8 mouse cellular contexts compared by ENCODE assay signal in genomic region chr2:118659077-118659476, GRCm38 (mm10). TPM values are rescaled to one million over a fixed set of nuclear protein-coding genes. Genes with fewer than 3 reads are reported as not detected.
DNase-seq lines count a peak whose midpoint lies in the region; ATAC-seq and TF ChIP-seq lines count a peak whose summit lies in the region.

No protein-coding gene starts in this region.

- no peak overlapping the region for H3K9ac ChIP-seq in midbrain, embryonic 13.5 days (replicated peaks)
- H3K9ac ChIP-seq in embryonic facial prominence, embryonic 15.5 days, result no peak overlapping the region
- no peak overlapping the region for H3K9ac ChIP-seq in midbrain, embryonic 14.5 days (replicated peaks; ENCODE audit: low read length)

- H3K79me2 ChIP-seq in myocyte (ENCODE audit: control insufficient read depth, insufficient read depth), result no peaks in the 10 kb centered on the region

- no peak for ATAC-seq in midbrain, embryonic 13.5 days
- no peak for ATAC-seq in embryonic facial prominence, embryonic 15.5 days (ENCODE audit: insufficient number of reproducible peaks, low FRiP score, low TSS enrichment, low read depth)
- no peak for ATAC-seq in midbrain, embryonic 14.5 days (ENCODE audit: low FRiP score, low TSS enrichment)

- no peaks in the 10 kb centered on the region for H3K36me3 ChIP-seq in midbrain, embryonic 10.5 days
- H3K36me3 ChIP-seq in midbrain, embryonic 13.5 days, result no peaks in the 10 kb centered on the region
- no peaks in the 10 kb centered on the region for H3K36me3 ChIP-seq in embryonic facial prominence, embryonic 15.5 days
- no peaks in the 10 kb centered on the region for H3K36me3 ChIP-seq in myocyte (ENCODE audit: control insufficient read depth, insufficient read depth)
- H3K36me3 ChIP-seq in midbrain, embryonic 14.5 days (ENCODE audit: control insufficient read depth, insufficient read depth, low read length), result no peaks in the 10 kb centered on the region

- H3K27ac ChIP-seq in midbrain, embryonic 10.5 days (replicated peaks), result peak overlapping the region; percentile 81
- H3K27ac ChIP-seq in midbrain, embryonic 13.5 days, result no peak overlapping the region
- H3K27ac ChIP-seq in embryonic facial prominence, embryonic 15.5 days (replicated peaks), result peak overlapping the region; percentile 68
- no peak overlapping the region for H3K27ac ChIP-seq in midbrain, embryonic 14.5 days (replicated peaks; ENCODE audit: low read depth, low read length)

- DNase-seq in midbrain, embryonic 10.5 days (ENCODE audit: low spot score), result no peak
- peak; percentile 81 for DNase-seq in Muller cell, postnatal 12 days (ENCODE audit: inconsistent ontology term)
- peak; percentile 58 for DNase-seq in kidney, postnatal 14 days
- no peak for DNase-seq in layer of hippocampus, adult 11-12 months (ENCODE audit: low spot score)
- no peak for DNase-seq in midbrain, embryonic 14.5 days

- no peak overlapping the region for H3K4me3 ChIP-seq in midbrain, embryonic 10.5 days
- H3K4me3 ChIP-seq in midbrain, embryonic 13.5 days (replicated peaks), result no peak overlapping the region
- H3K4me3 ChIP-seq in embryonic facial prominence, embryonic 15.5 days (replicated peaks), result no peak overlapping the region
- H3K4me3 ChIP-seq in myocyte, result no peak overlapping the region
- no peak overlapping the region for H3K4me3 ChIP-seq in midbrain, embryonic 14.5 days (replicated peaks; ENCODE audit: low read depth, low read length)

- no peaks in the 10 kb centered on the region for H3K9me3 ChIP-seq in midbrain, embryonic 10.5 days (replicated peaks)
- no peaks in the 10 kb centered on the region for H3K9me3 ChIP-seq in midbrain, embryonic 13.5 days
- H3K9me3 ChIP-seq in embryonic facial prominence, embryonic 15.5 days (replicated peaks), result no peaks in the 10 kb centered on the region
- no peaks in the 10 kb centered on the region for H3K9me3 ChIP-seq in midbrain, embryonic 14.5 days (ENCODE audit: control insufficient read depth, low read length)

- no peak overlapping the region for H3ac ChIP-seq in myocyte (ENCODE audit: control insufficient read depth, insufficient read length)

- WGBS in midbrain, embryonic 10.5 days, result 63% methylated on average over 1 of the region's 1 CpGs
- WGBS in midbrain, embryonic 13.5 days, result 86% methylated on average over 1 of the region's 1 CpGs
- WGBS in embryonic facial prominence, embryonic 15.5 days, result 77% methylated on average over 1 of the region's 1 CpGs
- 88% methylated on average over 1 of the region's 1 CpGs for WGBS in midbrain, embryonic 14.5 days

- TF ChIP-seq POLR2A in myocyte (IDR thresholded peaks at IDR 0.05; ENCODE audit: insufficient read length, low read depth), result no peak

- H3K4me1 ChIP-seq in midbrain, embryonic 10.5 days, result peaks cover 41% of the 10 kb centered on the region
- peaks cover 44% of the 10 kb centered on the region for H3K4me1 ChIP-seq in midbrain, embryonic 13.5 days (replicated peaks)
- H3K4me1 ChIP-seq in embryonic facial prominence, embryonic 15.5 days, result peaks cover 45% of the 10 kb centered on the region
- H3K4me1 ChIP-seq in midbrain, embryonic 14.5 days (ENCODE audit: control insufficient read depth, insufficient read depth, low read length), result peaks cover 26% of the 10 kb centered on the region

- no peak overlapping the region for H3K4me2 ChIP-seq in midbrain, embryonic 13.5 days (replicated peaks)
- no peak overlapping the region for H3K4me2 ChIP-seq in embryonic facial prominence, embryonic 15.5 days (replicated peaks)
- peak overlapping the region; percentile 71 for H3K4me2 ChIP-seq in myocyte (ENCODE audit: low read depth)
- no peak overlapping the region for H3K4me2 ChIP-seq in midbrain, embryonic 14.5 days (ENCODE audit: low read length)

- peaks cover 37% of the 10 kb centered on the region for H3K27me3 ChIP-seq in midbrain, embryonic 10.5 days (ENCODE audit: low read depth, poor library complexity, severe bottlenecking)
- H3K27me3 ChIP-seq in midbrain, embryonic 13.5 days, result 0 out of 2 replicates have a peak, but pooled peaks cover 7% of the 10 kb centered on the region
- H3K27me3 ChIP-seq in embryonic facial prominence, embryonic 15.5 days, result peaks cover 10% of the 10 kb centered on the region
- no peaks in the 10 kb centered on the region for H3K27me3 ChIP-seq in myocyte (ENCODE audit: control insufficient read depth, insufficient read depth, insufficient read length)
- H3K27me3 ChIP-seq in midbrain, embryonic 14.5 days (ENCODE audit: control insufficient read depth, insufficient read depth, low read length), result no peaks in the 10 kb centered on the region

TF ChIP-seq in myocyte, 11 proteins besides CTCF, POLR2A, EP300 and RAD21:
- TF ChIP-seq POLR2AphosphoS2 (IDR thresholded peaks at IDR 0.05; ENCODE audit: insufficient read length, low read depth) (no peak), SRF (IDR thresholded peaks at IDR 0.05; ENCODE audit: control insufficient read depth, insufficient read length, low read depth) (no peak), USF1 (IDR thresholded peaks at IDR 0.05; ENCODE audit: low read depth) (no peak), E2F4 (IDR thresholded peaks at IDR 0.05; ENCODE audit: insufficient read depth) (no peak), CEBPB (IDR thresholded peaks at IDR 0.05; ENCODE audit: insufficient read depth, poor library complexity, severe bottlenecking) (no peak), TCF12 (IDR thresholded peaks at IDR 0.05; ENCODE audit: insufficient read depth, poor library complexity, severe bottlenecking) (no peak), MYOG (IDR thresholded peaks at IDR 0.05; ENCODE audit: control insufficient read depth in 1 of 3, insufficient read depth in 1 of 3, insufficient read length in 2 of 3, low read depth in 2 of 3) (no peak), REST (IDR thresholded peaks at IDR 0.05; ENCODE audit: insufficient read depth, insufficient read length) (no peak)

RNA-seq across cellular contexts. Expression of gene Pak6, which starts 4.0 kb away (rescaled TPM):
- 0.26 and 0.99 TPM in 2 replicates for polyA plus RNA-seq in midbrain, embryonic 10.5 days (2016; fragmentation: Nextera tagmentation; extraction: Ambion mirVana)
- polyA plus RNA-seq in midbrain, embryonic 13.5 days (2015; fragmentation: Nextera tagmentation; extraction: Ambion mirVana), result 20.1 and 21.1 TPM in 2 replicates
- 8.5 TPM in 2 replicates for polyA plus RNA-seq in embryonic facial prominence, embryonic 15.5 days (2015; fragmentation: Nextera tagmentation; extraction: Ambion mirVana)
- 0.06 TPM for polyA plus RNA-seq in myocyte (2012; fragmentation: generic; extraction: Trizol)
- polyA plus RNA-seq in midbrain, embryonic 14.5 days (2014; fragmentation: Nextera tagmentation; extraction: Ambion mirVana), result 32.4 and 38.4 TPM in 2 replicates

RNA-seq across cellular contexts. Expression of gene Ankrd63, which starts 44.7 kb away (rescaled TPM):
- not detected in 2 replicates for polyA plus RNA-seq in midbrain, embryonic 10.5 days (2016; fragmentation: Nextera tagmentation; extraction: Ambion mirVana)
- 0.04 TPM in 1 of 2 replicates, not detected in the other for polyA plus RNA-seq in midbrain, embryonic 13.5 days (2015; fragmentation: Nextera tagmentation; extraction: Ambion mirVana)
- polyA plus RNA-seq in embryonic facial prominence, embryonic 15.5 days (2015; fragmentation: Nextera tagmentation; extraction: Ambion mirVana), result 0.11 and 0.19 TPM in 2 replicates
- 0.01 TPM for polyA plus RNA-seq in myocyte (2012; fragmentation: generic; extraction: Trizol)
- polyA plus RNA-seq in midbrain, embryonic 14.5 days (2014; fragmentation: Nextera tagmentation; extraction: Ambion mirVana), result not detected in 2 replicates

Comparison
In these comparisons a context has a peak if more than half of its experiments do, and no peak if none do; other contexts are left out.
1. H3K27ac ChIP-seq: peak in midbrain, embryonic 10.5 days (single experiment) and embryonic facial prominence, embryonic 15.5 days (single experiment); none in midbrain, embryonic 13.5 days (single experiment) and midbrain, embryonic 14.5 days (single experiment).
2. DNase-seq: peak in Muller cell, postnatal 12 days (single experiment) and kidney, postnatal 14 days (single experiment); none in midbrain, embryonic 10.5 days (single experiment), layer of hippocampus, adult 11-12 months (single experiment) and midbrain, embryonic 14.5 days (single experiment).